Mouse (Mus musculus) spleen, adult 18-20 months (tissue): ENCODE data around the gene Adipor1.
"Not testable (repeated sequence)": the region's sequence is repeated elsewhere in the genome, so short reads cannot be mapped to it uniquely, and the experiment has no call there.

ENCODE experiments used
- DNase-seq, 2 experiments: peaks; one replicate each; pipeline ENCODE4 v3.0.0; 2022; ENCODE audit warnings: mixed read lengths in 2 of 2

Adipor1 gene

GRCm38 (mm10) chr1:134419751-134420458 is 4.7 kb downstream of the Adipor1 start:
- DNase-seq = no peak

- no peak for DNase-seq
Observed at GRCm38 (mm10) chr1:134423911-134424310, 8.7 kb downstream of the Adipor1 start.

GRCm38 (mm10) chr1:134426289-134426688 is 11.1 kb downstream of the Adipor1 start:
- DNase-seq = no peak

- no peak for DNase-seq
Observed at GRCm38 (mm10) chr1:134433002-134433401, 17.8 kb downstream of the Adipor1 start.

- DNase-seq = no peak
Observed at GRCm38 (mm10) chr1:134433473-134433872, 18.3 kb downstream of the Adipor1 start.

GRCm38 (mm10) chr1:134435414-134435813 is 20.2 kb downstream of the Adipor1 start:
- peak in 1 of 2 experiments; percentile 21 for DNase-seq

- no peak for DNase-seq
Observed at GRCm38 (mm10) chr1:134440437-134440836, 25.3 kb downstream of the Adipor1 start.

- not testable (repeated sequence) for DNase-seq
Observed at GRCm38 (mm10) chr1:134441737-134442136, 26.6 kb downstream of the Adipor1 start.

- no peak for DNase-seq
Observed at GRCm38 (mm10) chr1:134442394-134442793, 27.2 kb downstream of the Adipor1 start.

GRCm38 (mm10) chr1:134443288-134443687 is 28.1 kb downstream of the Adipor1 start:
- DNase-seq = not testable (repeated sequence)

- DNase-seq = no peak
Observed at GRCm38 (mm10) chr1:134445418-134445817, 30.2 kb downstream of the Adipor1 start.

- not testable (repeated sequence) for DNase-seq
Observed at GRCm38 (mm10) chr1:134448537-134448936, 33.4 kb downstream of the Adipor1 start.

GRCm38 (mm10) chr1:134450201-134450600 is 35.0 kb downstream of the Adipor1 start:
- DNase-seq = no peak

GRCm38 (mm10) chr1:134450986-134451385 is 35.8 kb downstream of the Adipor1 start:
- DNase-seq = peak; percentile 9 to 63

- peak; percentile 92 to 97 for DNase-seq
Observed at GRCm38 (mm10) chr1:134454904-134455824, 40.0 kb downstream of the Adipor1 start, which contains the start of gene Klhl12. Gene Klhl12 (plus strand): TSS chr1:134455531.

GRCm38 (mm10) chr1:134456060-134456459 is 40.9 kb downstream of the Adipor1 start:
- no peak for DNase-seq

- no peak for DNase-seq
Observed at GRCm38 (mm10) chr1:134458139-134458727, 43.1 kb downstream of the Adipor1 start.

GRCm38 (mm10) chr1:134460294-134461284 is 45.4 kb downstream of the Adipor1 start:
- DNase-seq = no peak
